Mouse (Mus musculus): Measurements from ENCODE around the gene Gdf11.

Gene Gdf11

DNA sequence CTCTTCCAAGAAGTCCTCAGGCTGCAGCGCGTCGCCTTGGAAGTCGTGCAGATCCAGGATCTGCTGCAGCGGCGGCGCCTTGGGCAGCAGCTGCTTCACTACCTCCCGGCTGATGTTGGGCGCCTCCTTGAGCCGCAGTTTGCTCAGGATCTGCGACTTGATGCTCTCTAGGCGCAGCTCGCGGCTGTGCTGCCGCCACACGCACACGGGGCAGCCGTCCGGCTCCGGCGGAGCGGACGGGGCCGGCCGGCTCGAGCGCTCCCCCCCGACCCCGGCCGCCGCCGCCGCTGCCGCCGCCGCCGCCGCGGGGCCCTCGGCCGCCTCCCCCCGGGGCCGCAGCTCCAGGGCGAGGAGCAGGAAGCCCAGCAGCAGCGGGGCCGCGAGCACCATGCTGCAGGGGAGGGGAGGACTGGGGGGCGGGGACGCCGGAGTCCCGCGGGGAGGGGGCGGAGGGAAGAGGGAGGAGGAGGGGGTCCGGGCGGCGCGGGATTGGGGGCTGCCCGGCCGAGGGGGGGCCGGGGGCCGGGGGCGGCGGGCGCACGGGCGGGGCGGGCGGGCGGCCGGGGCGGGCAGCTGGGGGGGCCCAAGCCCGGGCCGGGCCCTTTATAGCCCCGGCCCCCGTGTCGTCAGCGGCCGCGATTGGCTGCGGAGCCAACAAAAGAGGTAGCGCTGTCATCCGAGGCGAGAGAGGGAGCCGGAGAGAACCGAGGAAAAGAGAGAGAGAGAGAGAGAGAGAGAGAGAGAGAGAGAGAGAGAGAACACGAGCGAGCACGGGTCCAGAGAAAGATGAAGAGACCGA lies at the start of gene Gdf11:
Gene Gdf11 (minus strand): TSS at position 423 of the 799 bp plus-strand sequence.
- peak; percentile 39 for DNase-seq (ENCODE audit: low spot score)

DNA sequence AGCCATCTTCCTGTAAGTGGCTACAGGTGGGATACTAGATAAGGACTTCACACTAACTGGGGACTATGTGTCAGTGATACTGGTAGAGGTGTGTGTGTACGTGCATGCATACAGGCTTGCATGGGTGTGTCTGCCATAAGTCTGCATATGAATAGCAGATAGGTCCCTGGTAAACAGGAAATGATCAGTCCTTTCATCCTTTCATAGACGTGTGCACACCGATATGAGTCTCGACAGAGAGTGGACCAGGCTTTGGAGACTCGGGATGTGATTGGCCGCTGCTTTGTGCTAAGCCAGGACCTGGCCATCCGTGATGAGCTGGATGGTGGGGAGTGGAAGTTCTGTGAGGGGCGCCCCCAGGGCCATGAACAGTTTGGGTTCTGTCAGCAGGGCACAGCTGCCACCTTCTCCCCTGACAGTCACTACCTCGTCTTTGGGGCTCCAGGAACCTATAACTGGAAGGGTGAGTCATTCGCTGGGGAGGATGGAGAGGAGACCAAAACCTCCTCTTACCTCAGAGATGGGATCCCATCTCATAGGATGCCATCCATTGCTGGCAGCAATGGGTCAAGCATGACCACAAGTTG lies 49.0 kb upstream of the Gdf11 start:
- no peak for DNase-seq (ENCODE audit: low spot score)

DNA sequence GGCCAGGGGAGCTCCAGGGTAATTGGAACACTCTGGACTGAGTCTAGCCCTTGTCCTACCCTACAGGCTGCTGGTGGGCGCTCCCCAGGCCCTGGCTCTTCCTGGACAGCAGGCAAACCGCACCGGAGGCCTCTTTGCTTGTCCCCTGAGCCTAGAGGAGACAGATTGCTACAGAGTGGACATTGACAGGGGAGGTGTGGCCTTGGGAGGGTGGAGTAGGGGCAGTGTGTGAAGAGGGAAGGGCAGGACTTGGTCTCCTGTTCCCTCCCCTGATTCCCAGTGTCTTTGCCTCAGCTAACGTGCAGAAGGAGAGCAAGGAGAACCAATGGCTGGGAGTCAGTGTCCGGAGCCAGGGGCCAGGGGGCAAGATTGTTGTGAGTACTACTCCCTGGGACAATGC lies 47.5 kb upstream of the Gdf11 start:
- DNase-seq (ENCODE audit: low spot score): peak; percentile 32

DNA sequence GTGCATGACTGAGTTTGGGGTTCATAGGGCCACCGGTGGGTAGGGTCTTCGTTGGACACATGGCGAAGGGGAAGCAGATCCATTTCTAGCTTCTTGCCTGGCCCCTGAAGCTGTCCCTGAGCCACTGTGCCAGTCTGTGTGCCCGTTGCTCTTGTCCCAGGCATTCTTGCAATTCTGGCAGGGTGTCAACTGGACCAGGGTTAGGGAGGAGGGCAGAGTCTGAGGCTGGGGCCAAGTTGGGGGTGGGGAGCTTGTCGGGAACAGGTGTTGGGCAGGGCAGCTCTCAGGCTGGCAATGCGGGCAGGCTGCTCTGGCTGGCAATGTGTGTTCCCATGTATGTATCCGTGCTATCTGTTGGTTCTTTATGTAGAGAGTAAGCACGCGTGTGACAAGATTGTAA lies 46.9 kb upstream of the Gdf11 start:
- DNase-seq (ENCODE audit: low spot score): peak; percentile 82

DNA sequence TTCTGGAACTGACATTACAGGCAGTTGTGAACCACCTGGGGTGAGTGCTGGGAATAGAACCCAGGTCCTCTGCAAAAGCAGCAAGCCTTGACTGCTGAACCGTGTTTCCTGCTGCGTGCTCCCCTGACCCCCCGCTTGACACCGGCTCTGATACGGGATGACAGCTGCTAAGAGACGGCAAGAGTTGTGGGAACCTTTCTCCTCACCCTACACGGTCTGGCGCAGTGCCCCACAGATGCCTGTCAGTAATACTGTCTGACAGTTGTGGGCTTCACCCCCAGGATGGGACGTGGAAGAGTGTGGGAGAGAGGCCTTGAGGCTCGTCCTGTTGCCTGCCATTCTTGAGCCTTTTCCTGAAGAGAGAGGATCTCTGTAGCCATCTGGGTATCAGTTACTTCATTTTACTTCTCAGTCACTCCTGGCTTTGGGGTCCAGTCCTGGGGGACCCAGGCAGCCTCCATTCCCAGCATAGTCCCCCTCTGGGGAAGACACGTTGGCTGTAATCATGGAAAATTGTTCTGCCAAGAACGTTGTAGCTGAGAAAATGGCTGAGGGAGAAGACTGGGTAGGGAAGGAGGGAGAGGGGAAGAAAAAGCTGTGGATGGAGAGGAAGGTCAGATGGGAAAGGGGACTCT lies 46.4 kb upstream of the Gdf11 start:
- DNase-seq (ENCODE audit: low spot score): no peak

DNA sequence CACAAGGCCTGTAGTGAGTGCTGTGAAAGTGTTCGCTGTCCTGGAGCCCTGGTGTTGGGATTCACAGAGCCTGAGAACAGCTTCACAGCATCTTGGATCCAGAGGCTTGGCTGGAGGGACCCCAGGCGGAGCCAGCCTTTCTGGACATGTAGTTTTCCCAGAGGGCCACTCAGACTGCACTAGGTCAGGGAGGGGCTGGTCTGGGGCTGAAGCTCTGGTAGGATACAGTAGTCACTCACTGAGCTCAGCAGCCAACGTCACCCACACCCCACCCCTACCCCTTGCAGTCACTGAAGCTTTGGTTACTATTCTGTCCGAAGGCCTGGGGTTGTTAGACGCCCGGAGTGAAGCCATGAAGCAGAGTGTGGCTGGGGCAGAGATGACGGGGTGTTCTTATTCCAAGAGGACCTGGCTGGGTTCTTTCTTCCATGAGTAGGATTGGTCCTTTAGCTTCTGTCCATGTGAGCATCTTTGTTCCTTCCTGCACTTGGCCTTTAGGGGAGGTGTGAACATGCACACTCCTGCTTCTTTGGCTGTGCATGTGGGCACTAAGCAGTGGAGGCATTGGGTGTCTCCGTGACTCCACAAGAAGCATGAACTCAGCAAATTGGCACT lies 44.4 kb upstream of the Gdf11 start:
- no peak for DNase-seq (ENCODE audit: low spot score)

DNA sequence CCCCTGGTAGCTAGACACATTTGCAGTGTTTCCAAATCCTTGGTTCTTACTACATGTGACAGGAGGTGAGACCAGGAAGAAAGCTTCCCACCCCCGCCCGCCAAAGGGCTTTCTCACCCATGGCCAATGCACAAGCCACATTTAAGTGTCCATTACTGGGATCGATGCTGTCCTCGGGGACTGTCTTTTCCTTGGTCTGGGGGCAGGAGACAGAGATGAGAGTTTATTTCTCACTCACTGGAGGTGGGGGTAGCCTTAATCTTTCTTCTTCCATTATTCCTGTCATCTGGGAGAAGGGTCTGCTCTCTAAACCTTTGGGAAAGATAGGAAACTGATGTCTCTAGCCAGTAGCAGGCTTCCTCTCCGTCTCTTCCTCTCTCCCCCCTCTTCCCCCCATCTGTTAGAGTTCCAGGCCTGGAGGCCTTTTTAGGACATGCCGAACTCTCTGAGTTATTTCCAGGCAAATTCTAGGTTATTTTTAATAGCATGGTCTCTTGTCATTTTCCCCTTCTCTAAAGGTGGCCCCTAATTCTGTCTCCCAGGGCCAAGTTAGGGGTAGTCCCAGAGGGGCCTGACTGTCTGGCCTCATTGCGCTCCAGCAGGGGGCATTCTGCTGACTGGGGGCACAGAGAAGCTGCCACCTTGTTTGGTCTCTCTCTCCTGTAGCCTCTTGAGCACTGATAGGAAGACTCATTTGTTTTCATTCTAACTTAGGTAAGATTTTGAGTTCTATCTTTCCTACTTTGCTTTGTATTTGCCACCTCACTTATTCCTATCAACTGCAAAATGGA lies 43.7 kb upstream of the Gdf11 start:
- DNase-seq (ENCODE audit: low spot score): no peak

DNA sequence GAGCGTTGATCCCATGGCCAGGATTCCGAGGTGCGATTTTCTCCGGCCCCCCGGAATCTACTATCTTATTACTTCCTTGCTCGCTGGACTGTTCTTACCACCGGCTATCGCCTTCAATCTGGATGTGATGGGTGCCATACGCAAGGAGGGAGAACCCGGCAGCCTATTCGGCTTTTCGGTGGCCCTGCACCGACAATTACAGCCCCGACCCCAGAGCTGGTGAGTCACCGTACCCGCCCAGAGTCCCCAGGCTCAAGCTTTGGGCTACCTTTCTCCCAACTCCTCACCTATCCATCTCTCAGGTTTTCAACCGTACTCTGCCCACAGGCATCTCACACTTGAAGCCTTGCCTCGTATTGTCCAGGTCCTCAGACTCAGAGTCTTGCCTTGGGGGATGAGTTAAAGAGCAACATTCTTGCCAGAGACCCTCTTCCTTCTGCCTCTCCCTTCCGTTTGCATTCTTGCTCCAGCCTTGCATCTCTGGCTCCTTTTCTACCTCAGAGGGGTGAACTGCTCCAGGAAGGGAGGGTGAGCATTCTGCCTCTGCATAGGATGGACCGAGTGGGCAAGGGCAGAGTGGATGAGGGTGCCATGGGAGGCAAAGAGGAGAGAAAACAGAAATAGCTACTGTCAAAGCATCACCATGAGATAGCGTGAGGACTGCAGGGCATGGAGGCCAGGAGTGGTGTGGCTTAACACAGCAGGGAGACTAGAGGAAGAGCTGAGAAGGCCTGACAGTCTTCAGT lies 42.6 kb upstream of the Gdf11 start:
- DNase-seq (ENCODE audit: low spot score): no peak

DNA sequence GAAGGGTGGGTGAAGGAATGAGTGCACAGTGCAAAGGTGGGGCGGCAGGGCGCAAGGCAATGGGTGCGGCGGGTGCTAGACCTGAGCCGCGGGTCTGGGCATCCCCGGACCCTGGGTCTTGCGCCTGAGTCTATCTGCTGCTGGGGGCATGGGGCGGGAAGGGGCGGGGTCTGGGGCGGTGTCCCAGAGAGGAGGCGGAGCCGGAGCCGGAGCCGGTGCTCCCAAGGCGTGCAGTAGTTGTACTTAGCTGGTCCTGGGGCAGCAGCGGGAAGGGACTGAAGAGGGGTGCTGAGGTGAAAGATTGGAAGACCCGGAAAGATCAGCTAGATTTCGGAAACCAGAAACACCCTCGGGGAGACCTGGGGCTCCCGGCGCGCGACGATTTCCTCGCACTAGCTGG lies 42.1 kb upstream of the Gdf11 start, which contains the start of gene Itga7:
Gene Itga7 (plus strand): TSS at position 245 of the 400 bp plus-strand sequence.
- peak; percentile 46 for DNase-seq (ENCODE audit: low spot score)

DNA sequence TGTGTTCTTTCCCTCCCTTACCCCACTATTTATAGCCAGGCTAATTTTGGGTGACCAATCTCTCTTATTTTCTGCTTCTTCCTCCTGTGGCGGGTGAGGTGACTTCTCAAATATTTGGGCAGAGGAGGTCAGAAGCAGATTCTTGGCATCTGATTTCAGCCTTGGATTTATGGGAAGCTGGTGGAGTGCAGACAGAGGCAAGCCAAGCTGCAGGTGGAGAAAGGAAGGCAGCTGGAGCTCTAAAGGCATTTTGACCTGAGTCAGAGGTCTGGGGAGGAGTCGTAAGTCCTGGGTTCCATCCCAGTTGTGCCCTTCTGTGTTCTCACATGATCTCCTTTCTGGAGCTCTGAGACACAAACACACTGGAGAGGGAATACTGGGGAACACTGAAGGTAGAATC lies 39.9 kb upstream of the Gdf11 start:
- no peak for DNase-seq (ENCODE audit: low spot score)

DNA sequence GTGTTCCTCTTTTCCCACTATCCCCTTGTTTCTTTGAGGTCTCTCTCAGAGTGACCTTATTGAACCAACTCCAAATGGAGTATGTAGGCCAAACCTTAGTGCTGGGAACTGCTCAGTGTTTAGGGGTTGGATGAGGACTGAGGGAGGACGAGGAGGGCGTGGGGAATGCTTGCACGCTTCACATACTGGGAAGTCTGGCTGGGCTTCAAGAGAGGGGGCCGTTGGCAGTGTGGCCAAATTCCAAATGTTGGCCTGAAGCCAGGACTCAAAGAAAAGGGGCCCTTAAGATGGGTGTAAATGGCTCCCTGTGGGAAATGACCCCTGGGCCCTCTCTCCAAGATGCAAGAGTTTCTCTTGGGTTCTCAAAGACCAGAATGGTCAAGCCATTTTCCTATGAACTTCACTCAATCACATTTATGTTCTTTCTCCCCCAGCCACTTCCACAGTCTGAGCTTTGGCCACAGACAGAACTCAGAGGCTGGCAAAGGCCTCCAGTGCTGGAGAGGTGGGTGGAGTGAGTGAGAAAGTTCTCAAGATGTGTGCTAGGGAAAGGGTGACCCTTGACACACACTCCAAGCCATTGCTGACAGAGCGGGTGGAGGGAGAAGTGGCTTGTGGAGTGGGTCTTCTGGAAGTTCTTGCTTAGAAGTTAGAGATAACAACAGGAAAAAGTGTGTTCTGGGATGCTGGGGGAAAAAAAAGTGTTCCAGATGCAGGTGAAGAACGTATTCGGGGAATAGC lies 38.3 kb upstream of the Gdf11 start:
- peak; percentile 86 for DNase-seq (ENCODE audit: low spot score)

DNA sequence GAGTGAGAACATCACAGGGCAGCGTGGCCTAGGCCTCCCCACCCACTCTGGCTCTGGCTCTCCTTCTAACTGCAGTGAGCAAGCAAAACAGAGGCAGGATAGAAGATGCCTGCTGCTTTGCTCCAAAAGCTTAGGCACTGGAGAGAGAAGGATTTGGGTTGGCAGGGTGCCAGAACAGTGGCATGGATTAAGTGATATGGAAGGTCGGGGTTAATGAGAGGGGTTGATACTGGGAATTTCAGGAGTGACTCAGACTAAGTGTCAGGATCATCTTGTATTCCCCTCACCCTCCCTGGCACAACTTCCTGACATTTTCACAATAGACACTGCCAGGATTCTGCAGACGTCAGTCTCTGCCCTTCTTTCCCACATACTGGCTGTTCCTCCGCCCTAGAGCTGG lies 36.8 kb upstream of the Gdf11 start:
- DNase-seq (ENCODE audit: low spot score): no peak

DNA sequence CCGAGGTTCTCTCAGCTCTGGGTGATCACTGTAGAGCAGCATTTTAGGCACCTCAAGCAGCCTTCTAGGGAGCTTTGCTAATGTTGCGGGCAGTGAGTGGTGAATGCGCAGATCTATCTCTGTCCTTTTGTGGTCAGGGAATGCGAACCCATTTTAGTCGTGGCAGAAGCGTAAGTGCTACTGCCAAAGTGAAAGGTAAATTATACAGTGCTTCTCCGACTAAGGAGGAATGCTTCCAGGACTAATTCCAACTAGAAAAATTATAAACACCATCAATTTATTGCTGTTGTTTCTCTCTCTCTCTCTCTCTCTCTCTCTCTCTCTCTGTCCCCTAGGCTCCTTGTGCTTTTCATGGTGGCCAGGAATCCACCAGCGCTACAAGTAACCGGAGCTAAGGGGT lies 32.4 kb upstream of the Gdf11 start, which contains the start of gene Bloc1s1:
Gene Bloc1s1 (minus strand): TSS at position 101 of the 400 bp plus-strand sequence.
- DNase-seq (ENCODE audit: low spot score): no peak

DNA sequence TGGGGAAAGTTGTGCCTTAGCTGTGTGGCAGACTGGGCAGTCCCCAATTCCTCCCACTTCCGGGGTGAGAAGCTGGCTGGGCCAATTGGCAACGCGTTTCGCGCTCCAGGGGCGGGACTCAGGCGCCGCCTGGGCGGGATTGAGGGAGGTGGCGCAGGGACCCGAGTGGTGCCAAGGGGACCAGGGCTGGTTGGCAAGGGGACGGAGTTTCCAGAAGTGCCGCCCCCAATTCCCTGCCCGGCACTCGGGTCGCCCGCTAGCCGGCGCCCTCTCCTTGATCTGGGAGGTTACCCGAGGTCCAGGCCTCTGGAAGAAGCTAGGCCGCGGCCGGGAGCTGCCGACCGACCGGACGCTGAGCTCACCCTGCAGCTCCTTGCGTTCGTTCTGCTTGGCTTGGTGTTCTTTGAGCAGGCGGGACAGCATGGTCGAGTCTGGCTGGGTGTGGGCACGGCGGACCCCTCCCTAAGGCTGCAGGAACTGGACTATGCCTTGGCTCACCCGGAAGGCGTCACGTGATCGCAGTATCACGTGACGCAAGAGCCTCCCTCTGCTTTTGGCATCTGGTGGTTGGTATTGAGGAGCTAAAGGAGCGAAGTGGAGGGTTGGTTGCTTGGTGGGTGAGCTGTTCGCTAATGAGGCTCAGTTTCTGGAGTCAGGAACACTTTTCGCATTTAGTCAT lies 31.6 kb upstream of the Gdf11 start:
- DNase-seq (ENCODE audit: low spot score): peak; percentile 97

DNA sequence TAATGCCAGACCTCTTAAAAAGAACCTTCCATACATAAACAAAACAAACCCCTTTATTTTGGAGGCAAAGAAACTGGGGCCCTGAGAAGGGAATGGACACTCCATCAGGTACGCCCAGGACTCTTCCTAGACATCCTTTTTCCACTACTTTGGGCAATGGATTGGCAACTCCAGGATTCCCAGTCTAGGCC lies 31.2 kb upstream of the Gdf11 start, which contains the start of gene Rdh5:
Gene Rdh5 (minus strand): TSS at position 67 of the 191 bp plus-strand sequence.
- no peak for DNase-seq (ENCODE audit: low spot score)

DNA sequence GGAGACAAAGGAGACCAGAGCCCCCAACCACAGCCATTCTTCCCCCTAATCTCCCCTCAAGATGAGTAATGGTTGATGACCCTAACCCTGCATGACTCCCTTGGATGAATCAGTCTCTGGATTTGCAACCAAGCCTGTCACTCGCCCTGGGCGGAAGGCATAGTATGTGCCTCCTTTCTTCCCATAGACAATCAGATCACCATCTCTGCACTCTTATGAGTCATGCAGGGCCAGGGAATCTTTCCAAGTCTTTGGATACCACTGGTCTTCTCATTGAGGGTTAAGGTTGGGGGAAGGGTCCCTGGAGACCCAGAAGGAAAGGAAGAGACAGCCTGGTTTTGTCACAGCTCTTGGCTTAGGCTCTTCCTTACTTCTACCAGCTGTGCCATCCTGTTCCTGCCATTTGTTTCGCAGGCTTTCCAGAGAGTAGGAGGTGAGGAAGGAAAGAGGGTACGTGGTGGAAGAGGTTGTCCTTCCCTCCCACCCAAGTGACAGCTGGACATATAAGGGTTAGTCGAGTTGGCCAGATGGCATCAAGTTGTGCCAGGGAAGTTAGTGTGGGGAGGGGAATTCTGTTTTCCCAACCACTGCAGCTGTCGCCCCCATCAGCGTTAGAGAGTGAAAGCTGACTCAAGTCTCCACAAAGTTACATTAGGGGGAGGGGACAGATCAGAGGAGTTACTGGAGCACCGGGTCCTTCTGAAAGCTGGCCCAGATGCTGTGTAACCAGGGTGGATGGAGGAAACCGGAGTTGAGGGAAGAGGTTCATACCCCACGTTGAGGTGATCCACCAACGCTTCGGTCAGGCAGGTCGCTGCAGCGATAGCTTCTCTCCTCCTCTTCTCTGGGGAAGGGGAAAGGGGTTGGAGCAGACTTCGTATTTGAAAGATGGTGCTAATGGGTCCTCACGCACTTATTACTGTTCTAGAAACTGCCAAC lies 30.6 kb upstream of the Gdf11 start:
- no peak for DNase-seq (ENCODE audit: low spot score)

DNA sequence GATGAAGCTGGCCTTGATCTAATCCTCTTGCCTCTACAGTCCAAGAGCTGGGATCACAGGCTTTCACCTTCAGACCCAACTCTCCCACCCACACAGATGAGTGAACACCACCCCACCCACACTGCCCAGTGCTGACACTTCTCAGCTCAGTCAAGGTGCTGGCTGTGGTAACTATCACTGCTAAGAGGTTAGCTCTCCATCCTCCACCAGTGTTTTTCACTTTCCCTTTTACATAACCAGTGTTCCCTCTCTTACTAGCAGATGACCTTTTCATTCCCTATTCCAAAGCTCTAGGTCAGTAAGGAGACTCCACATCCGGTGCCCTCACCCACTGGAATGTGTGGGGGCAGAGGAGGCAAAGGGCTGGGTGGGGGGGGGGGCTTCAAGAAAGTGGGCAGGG lies 29.7 kb upstream of the Gdf11 start:
- DNase-seq (ENCODE audit: low spot score): no peak

DNA sequence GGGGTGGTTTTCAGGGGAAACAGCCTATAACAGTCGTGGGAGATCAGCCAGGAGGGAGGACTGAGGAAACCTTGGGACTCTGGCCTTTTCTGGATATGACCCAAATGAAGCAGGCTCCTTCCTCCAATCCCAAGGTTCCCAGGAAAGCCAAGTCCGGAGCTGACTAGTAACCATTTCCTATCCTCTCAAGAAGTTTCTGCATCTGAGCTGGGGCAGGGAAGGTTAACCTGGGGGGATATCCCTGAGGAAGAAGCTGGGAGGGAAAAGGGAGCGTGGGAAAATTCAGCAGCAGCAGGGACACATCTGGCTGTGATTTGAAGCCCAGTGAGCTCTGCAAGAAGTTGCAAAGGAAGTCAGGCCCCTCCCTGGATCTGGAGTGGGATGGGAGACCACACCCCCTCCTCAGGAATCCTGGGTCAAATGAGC lies 29.2 kb upstream of the Gdf11 start:
- DNase-seq (ENCODE audit: low spot score): no peak

DNA sequence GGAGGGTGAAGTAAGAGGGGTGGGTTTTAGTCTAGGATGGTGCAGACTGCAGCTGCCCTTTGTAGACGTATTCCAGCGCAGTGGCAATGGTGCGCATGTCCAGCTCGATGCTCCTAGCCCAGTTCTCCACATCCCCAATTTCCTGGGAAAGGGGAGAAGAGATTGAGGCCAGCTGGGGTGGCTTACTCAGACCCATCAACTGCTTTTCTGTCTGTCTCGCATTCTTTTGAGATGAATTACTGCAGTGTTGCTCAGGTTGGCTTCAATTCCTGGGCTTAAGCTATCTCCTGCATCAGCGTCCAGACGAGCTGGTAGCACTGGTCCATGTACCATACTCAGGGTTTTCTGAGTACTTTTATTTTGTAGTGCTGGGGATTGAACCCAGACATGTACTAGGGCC lies 28.4 kb upstream of the Gdf11 start:
- DNase-seq (ENCODE audit: low spot score): no peak

Measured in lung, postnatal 25 days (tissue).